Mouse (Mus musculus): Measurements from ENCODE around the gene Cd302. TPM values are rescaled to one million over a fixed set of nuclear protein-coding genes. Genes with fewer than 3 reads are reported as not detected.

Gene Cd302
- polyA plus RNA-seq, 1 experiment from 2014 or later = 17.9 TPM

DNA sequence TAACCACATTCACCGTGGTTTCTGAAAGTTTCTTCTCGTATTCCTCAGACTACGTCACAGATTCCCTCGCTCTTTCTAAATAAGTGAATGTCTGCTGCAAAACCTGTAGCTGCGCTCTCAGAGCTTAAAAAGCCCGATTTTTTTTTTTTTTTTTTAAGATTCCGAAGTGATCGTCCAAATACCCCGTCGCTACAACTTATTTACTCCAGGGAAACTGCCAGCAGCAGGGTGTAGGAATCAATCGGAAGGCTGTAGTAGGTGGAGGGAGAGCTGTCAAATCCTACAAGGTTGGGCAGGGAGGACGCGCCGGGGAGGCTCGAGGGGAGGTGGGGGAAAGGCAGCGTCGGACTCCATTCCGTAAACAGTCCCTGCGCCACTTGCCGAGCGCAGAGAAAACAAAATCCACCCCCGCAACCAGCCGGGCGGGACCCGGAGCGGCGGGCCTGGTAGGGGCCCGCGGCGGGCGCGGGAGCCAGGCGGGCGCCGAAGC is 75.1 kb downstream of the Cd302 start:
- H3K36me3 ChIP-seq = peaks cover 8% of the 10 kb centered on the region
- peak overlapping the region; percentile 60 for H3K4me2 ChIP-seq
- peak overlapping the region; percentile 96 for H3K27ac ChIP-seq (replicated peaks)
- under 1% methylated on average over 27 of the region's 35 CpGs for WGBS
- H3K9me3 ChIP-seq = no peaks in the 10 kb centered on the region
- peaks cover 46% of the 10 kb centered on the region for H3K4me1 ChIP-seq (replicated peaks)
- H3K27me3 ChIP-seq = peaks cover 34% of the 10 kb centered on the region
- H3K9ac ChIP-seq = peak overlapping the region; percentile 98
- peak overlapping the region; percentile 78 for H3K4me3 ChIP-seq
- peak; percentile 54 for ATAC-seq (ENCODE audit: low read depth)

DNA sequence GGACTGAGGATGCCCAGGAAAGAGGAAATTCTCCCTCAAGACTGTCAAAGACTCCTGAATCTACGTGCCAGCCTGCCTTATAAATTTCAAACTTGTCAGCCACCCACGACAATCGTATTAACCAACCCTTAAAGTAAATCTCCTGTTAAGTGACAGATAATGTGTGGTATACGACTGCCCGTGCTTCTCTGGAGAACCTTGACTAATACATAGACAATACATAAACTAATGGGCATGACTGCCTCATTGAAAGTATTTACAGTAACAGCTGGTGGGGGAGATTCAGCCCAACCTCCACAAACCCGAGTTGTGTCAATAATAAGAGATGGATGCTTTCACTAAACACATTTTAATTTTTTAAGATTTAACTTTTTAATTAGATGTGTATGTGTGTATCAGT is 78.5 kb downstream of the Cd302 start:
- H3K9ac ChIP-seq = no peak overlapping the region
- ATAC-seq (ENCODE audit: low read depth) = no peak
- H3K27ac ChIP-seq (replicated peaks) = no peak overlapping the region
- no peak overlapping the region for H3K4me3 ChIP-seq
- no peak overlapping the region for H3K4me2 ChIP-seq
- H3K4me1 ChIP-seq (replicated peaks) = peaks cover 17% of the 10 kb centered on the region
- H3K9me3 ChIP-seq = no peaks in the 10 kb centered on the region
- H3K27me3 ChIP-seq = peaks cover 60% of the 10 kb centered on the region
- H3K36me3 ChIP-seq = peaks cover 8% of the 10 kb centered on the region
- 22% methylated on average over 6 of the region's 6 CpGs for WGBS

DNA sequence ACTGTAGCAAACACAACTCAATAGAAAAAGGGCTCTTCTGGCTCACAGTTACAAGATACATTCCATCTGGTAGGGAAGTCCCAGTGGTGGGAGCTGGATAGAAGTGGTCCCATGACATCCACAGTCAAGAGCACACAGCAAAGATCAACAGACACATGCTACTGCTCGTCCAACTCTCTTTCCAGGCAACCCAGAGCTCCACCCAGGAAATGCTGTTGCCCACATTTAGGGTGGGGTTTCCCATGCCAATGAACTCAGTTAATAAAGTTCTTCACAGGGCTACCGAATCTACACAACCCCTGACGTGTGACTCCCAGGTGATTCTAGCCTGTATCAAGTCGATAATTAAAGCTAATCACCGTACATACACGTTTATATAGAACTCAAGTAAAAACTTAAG is 80.1 kb downstream of the Cd302 start:
- H3K36me3 ChIP-seq = peaks cover 8% of the 10 kb centered on the region
- H3K4me2 ChIP-seq = no peak overlapping the region
- WGBS = 88% methylated on average over 6 of the region's 6 CpGs
- no peak for ATAC-seq (ENCODE audit: low read depth)
- H3K9ac ChIP-seq = no peak overlapping the region
- H3K9me3 ChIP-seq = no peaks in the 10 kb centered on the region
- H3K4me3 ChIP-seq = no peak overlapping the region
- H3K4me1 ChIP-seq (replicated peaks) = peaks cover 15% of the 10 kb centered on the region
- no peak overlapping the region for H3K27ac ChIP-seq (replicated peaks)
- H3K27me3 ChIP-seq = peaks cover 64% of the 10 kb centered on the region

DNA sequence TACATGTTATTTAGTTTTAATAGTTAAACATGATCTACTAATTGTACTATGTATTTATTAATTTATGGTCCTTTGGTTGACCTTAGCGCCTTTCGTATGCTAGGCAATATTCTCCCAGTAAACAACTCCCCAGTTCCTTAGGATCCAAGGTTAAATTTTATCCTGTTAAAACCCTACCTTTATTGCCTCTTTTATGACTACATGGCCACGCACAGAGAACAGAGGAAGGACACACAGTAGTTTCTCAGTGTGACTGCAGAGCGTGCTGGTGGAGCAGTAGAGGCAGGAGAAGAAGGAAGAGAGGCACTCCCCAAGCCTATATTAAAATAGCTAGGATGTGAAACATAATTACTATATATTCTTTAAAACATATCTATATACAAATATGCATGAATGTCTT is 80.6 kb downstream of the Cd302 start:
- H3K36me3 ChIP-seq = peaks cover 8% of the 10 kb centered on the region
- H3K27me3 ChIP-seq = peaks cover 66% of the 10 kb centered on the region
- no peak overlapping the region for H3K27ac ChIP-seq (replicated peaks)
- H3K4me1 ChIP-seq (replicated peaks) = peaks cover 15% of the 10 kb centered on the region
- ATAC-seq (ENCODE audit: low read depth) = no peak
- no peak overlapping the region for H3K4me3 ChIP-seq
- H3K9me3 ChIP-seq = no peaks in the 10 kb centered on the region
- no peak overlapping the region for H3K9ac ChIP-seq
- no peak overlapping the region for H3K4me2 ChIP-seq
- 84% methylated on average over 4 of the region's 4 CpGs for WGBS

DNA sequence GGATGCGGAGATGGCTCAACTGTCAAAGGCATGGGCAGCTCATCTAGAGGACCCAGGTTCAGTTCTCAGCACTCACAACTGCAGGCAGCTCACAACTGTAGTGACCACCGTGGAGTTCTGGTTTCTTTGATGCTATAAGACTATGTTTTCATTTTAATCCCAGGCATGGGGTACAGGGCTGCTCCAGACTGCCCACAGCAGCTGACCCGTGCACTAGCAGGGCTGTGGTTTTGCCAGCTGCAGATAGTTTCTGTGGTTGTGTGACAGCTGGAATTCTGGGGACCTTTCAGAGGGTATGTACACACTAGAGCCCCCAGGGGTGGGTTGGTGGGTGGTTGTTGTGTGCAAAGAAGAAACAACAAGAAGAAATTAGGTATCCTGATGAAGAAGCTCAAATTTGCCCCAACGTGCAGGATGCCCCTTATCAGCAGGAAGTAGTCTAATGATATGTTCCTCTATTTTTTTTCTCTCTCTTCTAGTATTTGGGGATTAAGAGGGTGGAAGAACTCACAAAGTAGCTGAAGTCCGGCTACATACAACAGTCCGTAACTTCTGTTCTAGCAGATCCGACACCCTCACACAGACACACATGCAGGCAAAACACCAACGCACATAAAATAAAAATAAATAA is 81.3 kb downstream of the Cd302 start:
- no peaks in the 10 kb centered on the region for H3K9me3 ChIP-seq
- no peak overlapping the region for H3K4me2 ChIP-seq
- H3K27me3 ChIP-seq = peaks cover 63% of the 10 kb centered on the region
- no peak overlapping the region for H3K27ac ChIP-seq (replicated peaks)
- H3K4me1 ChIP-seq (replicated peaks) = peaks cover 11% of the 10 kb centered on the region
- H3K4me3 ChIP-seq = no peak overlapping the region
- H3K36me3 ChIP-seq = peaks cover 8% of the 10 kb centered on the region
- 92% methylated on average over 8 of the region's 8 CpGs for WGBS
- no peak overlapping the region for H3K9ac ChIP-seq
- ATAC-seq (ENCODE audit: low read depth) = no peak

Other genes with a start within 250 kb of the Cd302 start
- 79.0 and 88.9 TPM in 2 replicates for gene Baz2b, start 74.6 kb downstream of the Cd302 start, polyA plus RNA-seq (2015; fragmentation: Nextera tagmentation; extraction: Ambion mirVana)
- gene March7, start 74.6 kb downstream of the Cd302 start, polyA plus RNA-seq (2015; fragmentation: Nextera tagmentation; extraction: Ambion mirVana) = 82.0 and 89.8 TPM in 2 replicates
- gene Ly75, start 98.8 kb upstream of the Cd302 start, polyA plus RNA-seq (2015; fragmentation: Nextera tagmentation; extraction: Ambion mirVana) = 0.81 and 0.96 TPM in 2 replicates